Mouse (Mus musculus) liver, postnatal 0 days (tissue): Measurements from ENCODE around the gene Vmn1r224.

Experiments used
- CTCF ChIP-seq: sonication (generic); IDR thresholded peaks from 2 replicates; pipeline ENCODE4 v1.5.1; 2016; ENCODE audit warnings: antibody characterized with exemption, low read depth
- EP300 ChIP-seq: IDR thresholded peaks from 2 replicates; pipeline ENCODE4 v1.6.1; 2016; ENCODE audit warnings: antibody characterized with exemption, low read depth, mild to moderate bottlenecking

DNA sequence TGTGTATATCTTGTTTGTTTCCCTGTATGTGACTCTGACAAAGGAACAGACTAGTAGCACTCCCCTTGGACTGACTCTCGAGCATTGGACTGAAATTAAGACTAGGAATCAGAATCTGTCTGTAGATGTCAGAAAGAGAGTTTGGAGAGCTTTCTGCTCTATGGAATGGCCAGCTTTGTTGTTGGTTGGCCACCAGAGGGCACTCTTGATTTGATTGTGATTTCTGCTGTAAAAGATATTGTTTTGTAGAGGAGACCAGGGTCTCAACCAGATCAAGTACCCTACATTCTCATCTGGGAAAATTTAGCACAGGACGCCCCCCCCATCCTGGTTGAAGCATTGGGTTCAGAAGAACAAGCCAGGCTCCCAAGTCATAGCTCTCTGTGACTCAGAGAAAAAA is 14.8 kb upstream of the Vmn1r224 start:
- TF ChIP-seq CTCF (no peak), EP300 (no peak)
